Mouse (Mus musculus): ENCODE data around the gene Gm11733.
"Not testable (repeated sequence)": the region's sequence is repeated elsewhere in the genome, so short reads cannot be mapped to it uniquely, and the experiment has no call there.

GRCm38 (mm10) chr11:117463416-117463815 is 20.8 kb upstream of the Gm11733 start:
- TF ChIP-seq CTCF, EP300 (IDR thresholded peaks at IDR 0.05; ENCODE audit: low read depth): not testable (repeated sequence)
